Mouse (Mus musculus) brain, embryonic 14.5 days (tissue): ENCODE measurements around the gene Pde6b.

Source experiments
- CTCF ChIP-seq: fragments of 200-500 bp; IDR thresholded peaks from 2 replicates; pipeline ENCODE4 v1.5.1; 2012; ENCODE audit warnings: inconsistent platforms, mild to moderate bottlenecking, moderate library complexity, borderline replicate concordance; ENCODE audit not compliant: insufficient read depth, insufficient read length; ENCODE audit errors: extremely low read depth
- POLR2A ChIP-seq: fragments of 200-500 bp; IDR thresholded peaks from 2 replicates; pipeline ENCODE4 v1.6.1; 2012; ENCODE audit warnings: mild to moderate bottlenecking, inconsistent platforms, borderline replicate concordance; ENCODE audit not compliant: poor library complexity, insufficient read depth, insufficient read length, severe bottlenecking; ENCODE audit errors: extremely low read depth

- no peak for TF ChIP-seq CTCF
- no peak for TF ChIP-seq POLR2A
Observed at GRCm38 (mm10) chr5:108369964-108370363, 18.2 kb upstream of the Pde6b start.
